Mouse (Mus musculus): ENCODE measurements around the gene Slc37a1. TPM values are rescaled to one million over a fixed set of nuclear protein-coding genes. Genes with fewer than 3 reads are reported as not detected.
A peak's percentile ranks its signal among the peaks of the same experiment; 100 is the strongest.
"Not testable (repeated sequence)": the region's sequence is repeated elsewhere in the genome, so short reads cannot be mapped to it uniquely, and the experiment has no call there.

Gene Slc37a1
- polyA plus RNA-seq, 1 experiment from 2014 or later = 4.8 TPM

DNA sequence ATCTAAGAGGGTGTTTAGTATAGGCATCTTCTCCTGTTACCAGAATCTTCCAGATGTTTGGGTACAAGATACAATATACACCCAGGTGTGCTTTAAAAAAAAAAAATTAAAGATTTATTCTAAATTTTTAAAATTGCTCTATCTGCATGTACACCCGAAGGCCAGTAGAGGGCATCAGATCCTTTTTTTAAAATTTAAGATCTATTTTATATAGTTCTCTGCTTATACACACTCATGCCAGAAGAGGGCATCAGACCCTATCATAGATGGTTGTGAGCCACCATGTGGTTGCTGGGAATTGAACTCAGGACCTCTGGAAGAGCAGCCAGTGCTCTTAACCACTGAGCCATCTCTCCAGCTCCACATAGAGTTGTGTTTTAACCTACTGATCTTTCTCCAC lies 45.7 kb downstream of the Slc37a1 start:
- 0 out of 2 replicates have a peak, but pooled peaks cover 3% of the 10 kb centered on the region for H3K4me1 ChIP-seq

DNA sequence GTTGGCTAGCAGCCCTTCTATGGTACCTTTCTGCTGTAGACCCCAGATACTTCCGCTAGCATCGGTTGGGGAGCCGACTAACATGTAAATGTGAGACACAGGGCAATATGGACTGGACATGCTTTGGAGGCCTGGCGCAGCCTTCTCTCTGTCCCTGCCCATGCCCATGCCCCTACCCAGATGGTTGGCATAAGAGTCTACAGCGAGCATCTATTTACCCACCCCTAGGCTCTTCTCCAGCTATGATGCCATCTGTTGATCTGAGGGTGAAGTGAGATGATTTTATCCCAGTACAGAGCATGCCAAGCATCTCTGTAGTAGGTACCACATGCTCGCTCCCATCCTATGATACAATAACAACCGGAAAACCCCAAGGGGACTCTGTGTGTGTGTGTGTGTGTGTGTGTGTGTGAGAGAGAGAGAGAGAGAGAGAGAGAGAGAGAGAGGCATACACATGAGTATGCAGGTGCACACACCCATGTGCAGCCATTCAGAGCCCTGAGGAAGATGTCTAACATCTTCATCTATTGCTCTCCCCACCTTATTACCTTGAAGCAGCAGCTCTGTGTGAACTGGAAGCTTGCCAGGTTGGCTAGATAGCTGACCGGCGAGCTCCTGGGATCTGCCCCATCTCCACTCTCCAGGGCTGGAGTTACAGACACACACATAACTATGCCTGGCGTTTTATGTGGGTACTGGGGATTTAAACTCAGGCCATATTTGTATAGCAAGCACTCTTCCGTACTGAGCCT lies 48.1 kb downstream of the Slc37a1 start:
- no peaks in the 10 kb centered on the region for H3K9me3 ChIP-seq
- H3K4me3 ChIP-seq = no peak overlapping the region
- H3K36me3 ChIP-seq = no peaks in the 10 kb centered on the region
- 80% methylated on average over 11 of the region's 11 CpGs for WGBS
- no peak overlapping the region for H3K27ac ChIP-seq
- DNase-seq (ENCODE audit: low spot score) = no peak
- 0 out of 2 replicates have a peak, but pooled peaks cover 3% of the 10 kb centered on the region for H3K4me1 ChIP-seq
- H3K27me3 ChIP-seq (ENCODE audit: insufficient read depth, poor library complexity, severe bottlenecking) = peaks cover 13% of the 10 kb centered on the region; the same call in 1 of the 2 replicates

More for the DNA sequence above, 45.7 kb downstream of the Slc37a1 start:
- DNase-seq (ENCODE audit: low spot score) = no peak
- no peak overlapping the region for H3K27ac ChIP-seq
- no peaks in the 10 kb centered on the region for H3K36me3 ChIP-seq
- 0 out of 2 replicates have a peak, but pooled peaks cover 3% of the 10 kb centered on the region for H3K27me3 ChIP-seq (ENCODE audit: insufficient read depth, poor library complexity, severe bottlenecking)
- no peak overlapping the region for H3K4me3 ChIP-seq
- 53% methylated on average over 1 of the region's 1 CpGs for WGBS
- H3K9me3 ChIP-seq = no peaks in the 10 kb centered on the region

DNA sequence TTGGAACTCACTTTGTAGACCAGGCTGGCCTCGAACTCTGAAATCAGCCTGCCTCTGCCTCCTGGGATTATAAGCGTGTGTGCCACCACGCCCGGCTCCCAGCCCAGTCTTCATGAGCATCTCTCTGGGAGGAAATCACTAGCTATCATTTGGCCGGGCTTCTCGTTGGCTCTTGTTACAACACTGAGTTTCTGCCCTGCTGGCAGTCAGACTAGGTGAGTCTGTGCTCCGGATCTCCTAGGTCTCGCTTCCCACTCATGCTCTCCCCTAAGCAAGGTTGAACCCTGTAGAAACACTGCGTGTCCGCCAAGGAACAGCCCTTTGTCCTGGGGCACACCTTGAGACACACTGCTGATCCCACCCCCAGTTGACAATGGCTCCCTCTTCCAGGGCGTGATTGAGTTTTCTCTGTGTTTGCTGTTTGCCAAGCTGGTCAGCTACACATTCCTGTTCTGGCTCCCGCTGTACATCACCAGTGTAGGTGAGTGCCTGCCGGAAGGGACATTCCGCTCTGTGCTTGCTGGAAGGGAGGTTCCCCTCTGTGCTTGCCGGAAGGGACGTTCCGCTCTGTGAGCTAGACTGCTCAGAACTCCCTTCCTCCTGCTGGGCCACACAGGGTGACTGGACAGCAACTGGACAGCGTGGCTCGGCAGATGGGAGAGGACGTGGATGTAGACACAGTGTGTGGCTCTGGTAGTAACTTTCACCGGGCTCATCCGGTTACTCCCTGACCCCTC lies 48.9 kb downstream of the Slc37a1 start:
- Histone ChIP-seq H3K27ac (no peak overlapping the region), H3K27me3 (ENCODE audit: insufficient read depth, poor library complexity, severe bottlenecking) (peaks cover 13% of the 10 kb centered on the region; the same call in 1 of the 2 replicates), H3K4me1 (0 out of 2 replicates have a peak, but pooled peaks cover 6% of the 10 kb centered on the region), H3K36me3 (no peaks in the 10 kb centered on the region), H3K4me3 (no peak overlapping the region), H3K9me3 (no peaks in the 10 kb centered on the region)
- WGBS = 76% methylated on average over 22 of the region's 22 CpGs
- DNase-seq (ENCODE audit: low spot score) = no peak

DNA sequence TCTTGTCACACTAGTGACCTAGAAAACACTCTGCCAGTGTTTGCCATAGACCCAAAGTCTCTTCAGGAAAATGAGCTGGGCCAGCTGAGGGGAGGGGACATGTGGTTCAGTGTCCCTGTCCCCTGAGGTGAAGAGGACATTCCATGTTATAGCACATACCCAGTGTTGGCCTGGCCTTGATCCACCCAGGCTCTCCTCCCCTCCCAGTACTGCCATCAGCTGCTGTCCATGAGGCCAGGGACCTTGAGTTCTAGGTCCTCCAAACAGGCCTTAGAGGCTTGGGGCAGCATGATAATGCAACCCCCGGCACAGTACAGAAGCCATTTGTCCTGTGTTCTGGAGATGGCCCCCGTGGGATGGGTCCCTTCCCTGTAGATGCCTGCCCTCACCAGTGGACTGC lies 53.2 kb downstream of the Slc37a1 start:
- H3K9me3 ChIP-seq = no peaks in the 10 kb centered on the region
- DNase-seq (ENCODE audit: low spot score) = no peak
- 80% methylated on average over 2 of the region's 2 CpGs for WGBS
- H3K4me1 ChIP-seq = peaks cover 9% of the 10 kb centered on the region; the same call in 1 of the 2 replicates
- H3K36me3 ChIP-seq = no peaks in the 10 kb centered on the region
- no peak overlapping the region for H3K4me3 ChIP-seq
- no peak overlapping the region for H3K27ac ChIP-seq
- peaks cover 13% of the 10 kb centered on the region; the same call in 1 of the 2 replicates for H3K27me3 ChIP-seq (ENCODE audit: insufficient read depth, poor library complexity, severe bottlenecking)

DNA sequence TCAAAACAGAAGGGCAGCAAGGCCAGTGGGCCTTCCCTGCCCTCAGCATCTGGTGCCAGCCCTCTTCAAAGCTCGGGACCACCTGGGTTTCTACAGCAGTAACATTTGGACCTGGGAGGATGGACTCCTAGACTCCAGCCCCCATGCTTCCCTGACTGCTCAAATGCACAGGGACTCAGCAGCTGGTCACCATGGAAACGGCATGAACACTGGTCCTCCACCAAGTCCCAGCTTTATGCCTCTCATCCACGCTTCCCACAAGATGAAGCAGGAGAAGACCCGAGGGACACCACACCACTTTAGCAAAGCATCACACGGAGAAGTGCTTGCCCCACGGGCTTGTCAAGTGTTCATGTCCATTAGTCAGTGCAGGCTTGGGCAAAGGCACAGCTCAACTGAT lies 55.6 kb downstream of the Slc37a1 start:
- WGBS = 75% methylated on average over 6 of the region's 6 CpGs
- Histone ChIP-seq H3K27ac (no peak overlapping the region), H3K4me1 (peaks cover 12% of the 10 kb centered on the region; the same call in 1 of the 2 replicates), H3K4me3 (no peak overlapping the region), H3K27me3 (ENCODE audit: insufficient read depth, poor library complexity, severe bottlenecking) (peaks cover 13% of the 10 kb centered on the region; the same call in 1 of the 2 replicates), H3K9me3 (no peaks in the 10 kb centered on the region), H3K36me3 (no peaks in the 10 kb centered on the region)
- no peak for DNase-seq (ENCODE audit: low spot score)

DNA sequence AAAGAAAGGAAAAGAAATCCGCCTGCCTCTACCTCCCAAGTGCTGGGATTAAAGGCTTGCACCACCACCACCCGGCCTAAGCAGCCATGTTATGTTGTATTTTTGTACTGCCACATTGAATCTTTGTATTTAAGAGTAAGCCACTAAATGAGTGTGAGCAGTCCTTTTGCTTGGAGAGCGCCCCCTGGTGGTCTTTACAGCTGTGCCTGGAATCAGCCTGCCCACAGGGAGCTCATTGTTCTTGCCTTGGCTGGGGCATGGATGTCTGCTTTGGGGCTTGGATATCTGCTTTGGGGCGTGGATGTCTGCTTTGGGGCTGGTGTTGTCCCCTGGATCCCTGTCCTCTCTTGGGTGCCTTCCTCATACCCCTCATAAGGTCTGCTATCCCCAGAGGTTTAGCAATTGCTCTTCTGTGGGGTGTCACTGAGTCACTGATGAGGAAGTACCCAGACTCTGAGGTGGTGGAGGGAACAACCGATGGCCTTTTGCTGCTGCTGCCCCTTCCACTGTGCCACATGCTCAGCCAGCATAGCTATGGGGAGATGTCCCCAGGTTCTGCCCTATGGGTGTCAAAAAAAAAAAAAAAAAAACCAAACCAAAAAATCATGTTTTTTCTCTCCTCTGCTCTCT lies 57.7 kb downstream of the Slc37a1 start:
- Histone ChIP-seq H3K4me1 (peaks cover 12% of the 10 kb centered on the region; the same call in 1 of the 2 replicates), H3K27ac (no peak overlapping the region), H3K4me3 (no peak overlapping the region), H3K27me3 (ENCODE audit: insufficient read depth, poor library complexity, severe bottlenecking) (no peaks in the 10 kb centered on the region), H3K9me3 (no peaks in the 10 kb centered on the region), H3K36me3 (no peaks in the 10 kb centered on the region)
- peak; percentile 85 for DNase-seq (ENCODE audit: low spot score)
- WGBS = 44% methylated on average over 5 of the region's 5 CpGs

DNA sequence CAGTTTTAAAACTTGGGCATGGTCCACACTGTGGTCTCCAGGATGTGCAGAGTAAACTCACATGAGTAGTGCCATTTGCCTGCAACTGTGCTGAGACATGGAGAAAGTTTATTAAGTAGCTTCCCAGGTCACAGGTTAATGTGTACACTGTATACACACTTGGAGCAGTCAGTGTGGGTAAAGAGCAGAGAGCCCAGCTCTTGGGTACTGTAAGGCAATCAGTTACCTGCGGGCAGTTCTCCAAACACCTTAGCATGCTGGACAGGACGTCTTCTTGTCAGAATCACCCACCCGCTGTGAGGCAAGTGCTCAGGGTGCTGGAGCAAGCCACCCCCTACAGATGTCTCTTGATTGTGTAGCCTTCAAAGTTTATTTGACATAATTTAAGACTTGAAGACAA lies 58.2 kb downstream of the Slc37a1 start:
- no peak overlapping the region for H3K27ac ChIP-seq
- H3K4me3 ChIP-seq = no peak overlapping the region
- peaks cover 11% of the 10 kb centered on the region; the same call in 1 of the 2 replicates for H3K4me1 ChIP-seq
- no peaks in the 10 kb centered on the region for H3K27me3 ChIP-seq (ENCODE audit: insufficient read depth, poor library complexity, severe bottlenecking)
- no peaks in the 10 kb centered on the region for H3K36me3 ChIP-seq
- no peak for DNase-seq (ENCODE audit: low spot score)
- H3K9me3 ChIP-seq = no peaks in the 10 kb centered on the region
- 78% methylated on average over 3 of the region's 3 CpGs for WGBS

DNA sequence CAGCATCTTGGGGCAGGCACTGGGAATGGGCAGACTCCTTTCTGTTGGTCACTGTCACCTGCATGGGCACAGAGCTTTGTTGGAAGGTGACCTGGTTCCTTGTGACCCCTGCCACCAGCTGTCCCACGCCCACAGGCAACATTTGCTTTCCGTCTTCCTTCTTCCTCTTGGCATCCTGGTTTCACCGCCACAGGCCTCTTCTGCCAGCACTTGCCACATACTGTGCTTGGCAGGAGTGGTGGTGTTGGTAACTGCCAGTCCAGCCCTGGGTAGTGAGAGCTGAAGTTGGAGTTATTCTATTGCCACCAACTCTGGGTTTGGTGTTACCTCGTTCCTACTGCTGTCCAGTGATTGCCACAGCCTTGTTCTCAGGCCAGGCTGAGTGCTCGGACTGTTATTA lies 61.5 kb downstream of the Slc37a1 start:
- 84% methylated on average over 5 of the region's 5 CpGs for WGBS
- Histone ChIP-seq H3K27me3 (ENCODE audit: insufficient read depth, poor library complexity, severe bottlenecking) (no peaks in the 10 kb centered on the region), H3K4me1 (0 out of 2 replicates have a peak, but pooled peaks cover 10% of the 10 kb centered on the region), H3K4me3 (no peak overlapping the region), H3K36me3 (no peaks in the 10 kb centered on the region), H3K9me3 (no peaks in the 10 kb centered on the region), H3K27ac (no peak overlapping the region)
- DNase-seq (ENCODE audit: low spot score) = no peak

DNA sequence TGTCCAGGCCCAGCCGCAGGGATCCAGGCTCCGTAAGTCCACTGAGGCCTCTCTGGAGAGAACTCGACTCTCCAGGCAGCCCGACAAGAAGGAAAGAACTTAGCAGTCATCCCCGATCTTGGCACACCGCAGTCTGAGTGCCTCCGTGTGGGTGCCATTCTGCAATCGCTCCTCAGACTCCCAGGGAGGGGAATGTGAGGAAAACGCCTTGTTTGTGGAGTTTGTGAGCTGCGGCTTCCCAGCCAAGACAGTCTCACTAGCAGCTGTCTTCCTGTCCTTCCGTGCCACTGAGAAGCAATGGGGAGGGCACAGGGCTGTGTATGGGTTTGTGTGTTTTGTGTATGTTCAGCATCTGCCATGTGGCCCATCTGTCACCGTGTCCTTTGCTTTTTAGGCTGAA lies 62.8 kb downstream of the Slc37a1 start:
- H3K4me1 ChIP-seq = 0 out of 2 replicates have a peak, but pooled peaks cover 7% of the 10 kb centered on the region
- no peaks in the 10 kb centered on the region for H3K36me3 ChIP-seq
- H3K9me3 ChIP-seq = no peaks in the 10 kb centered on the region
- no peak for DNase-seq (ENCODE audit: low spot score)
- no peak overlapping the region for H3K4me3 ChIP-seq
- no peaks in the 10 kb centered on the region for H3K27me3 ChIP-seq (ENCODE audit: insufficient read depth, poor library complexity, severe bottlenecking)
- H3K27ac ChIP-seq = no peak overlapping the region
- 76% methylated on average over 12 of the region's 12 CpGs for WGBS

DNA sequence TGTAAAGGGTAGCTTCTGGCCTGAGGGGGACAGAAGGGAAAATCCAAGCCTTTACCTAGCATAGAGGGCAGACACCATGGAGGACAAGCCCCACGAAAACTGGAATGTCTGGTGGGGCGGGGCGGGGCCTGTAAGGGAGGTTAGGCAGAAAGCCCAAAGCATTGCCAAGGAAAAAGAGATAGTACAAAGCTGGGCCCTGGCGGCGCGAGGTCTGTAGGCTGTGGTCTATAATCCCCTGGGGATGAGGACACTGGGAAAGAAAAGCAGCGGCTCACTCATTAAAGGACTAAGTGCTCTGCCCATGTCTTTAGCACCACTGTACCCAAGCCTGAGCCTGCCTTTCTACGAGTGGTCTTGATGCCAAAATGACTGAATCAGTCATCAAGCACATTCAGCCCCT lies 65.4 kb downstream of the Slc37a1 start:
- Histone ChIP-seq H3K4me1 (peaks cover 8% of the 10 kb centered on the region; the same call in 1 of the 2 replicates), H3K9me3 (no peaks in the 10 kb centered on the region), H3K36me3 (no peaks in the 10 kb centered on the region), H3K27me3 (ENCODE audit: insufficient read depth, poor library complexity, severe bottlenecking) (no peaks in the 10 kb centered on the region), H3K27ac (no peak overlapping the region), H3K4me3 (no peak overlapping the region)
- WGBS = 64% methylated on average over 8 of the region's 8 CpGs
- no peak for DNase-seq (ENCODE audit: low spot score)

DNA sequence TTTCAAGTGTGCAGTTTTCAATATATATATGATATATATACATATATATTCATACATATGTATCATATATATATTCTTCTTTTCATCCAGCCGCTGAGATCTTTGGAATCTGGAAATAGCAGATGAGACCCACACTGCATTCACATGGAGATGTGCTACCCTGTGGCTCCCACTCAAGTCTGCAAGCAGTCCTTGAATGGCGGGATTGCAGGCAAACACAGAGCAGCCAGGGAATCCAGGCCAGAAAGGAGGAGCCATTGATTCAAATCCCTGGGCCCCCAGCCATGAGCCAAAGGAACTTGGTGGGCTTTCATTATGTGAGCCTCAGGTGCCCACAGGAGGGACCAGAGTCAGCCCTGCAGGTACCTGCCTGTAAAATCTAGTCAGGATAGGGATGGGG lies 66.7 kb downstream of the Slc37a1 start:
- no peak overlapping the region for H3K4me3 ChIP-seq
- DNase-seq (ENCODE audit: low spot score) = no peak
- H3K27ac ChIP-seq = no peak overlapping the region
- 73% methylated on average over 2 of the region's 2 CpGs for WGBS
- no peaks in the 10 kb centered on the region for H3K36me3 ChIP-seq
- peaks cover 8% of the 10 kb centered on the region; the same call in 1 of the 2 replicates for H3K4me1 ChIP-seq
- no peaks in the 10 kb centered on the region for H3K27me3 ChIP-seq (ENCODE audit: insufficient read depth, poor library complexity, severe bottlenecking)
- no peaks in the 10 kb centered on the region for H3K9me3 ChIP-seq

DNA sequence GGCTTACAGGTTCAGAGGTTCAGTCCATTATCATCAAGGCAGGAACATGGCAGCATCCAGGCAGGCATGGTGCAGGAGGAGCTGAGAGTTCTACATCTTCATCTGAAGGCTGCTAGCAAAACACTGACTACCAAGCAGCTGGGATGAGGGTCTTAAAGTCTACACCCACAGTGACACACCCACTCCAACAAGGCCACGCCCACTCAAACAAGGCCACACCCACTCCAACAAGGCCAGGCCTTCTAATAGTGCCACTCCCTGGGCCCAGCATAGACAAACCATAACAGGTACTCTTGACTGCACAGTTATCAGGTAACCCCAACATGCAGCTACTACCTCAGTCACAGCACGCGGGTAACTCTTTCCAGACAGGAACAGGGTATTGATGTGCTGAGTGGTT lies 68.1 kb downstream of the Slc37a1 start:
- not testable (repeated sequence) for H3K36me3 ChIP-seq; H3K27me3 ChIP-seq (ENCODE audit: insufficient read depth, poor library complexity, severe bottlenecking); H3K27ac ChIP-seq; DNase-seq (ENCODE audit: low spot score); H3K4me1 ChIP-seq; H3K9me3 ChIP-seq; H3K4me3 ChIP-seq
- 69% methylated on average over 3 of the region's 3 CpGs for WGBS
